ENCODE assay signal across 8 mouse cellular contexts in genomic region chr3:89430171-89431159, GRCm38 (mm10). TPM values are rescaled to one million over a fixed set of nuclear protein-coding genes. Genes with fewer than 3 reads are reported as not detected.
A peak's percentile ranks its signal among the peaks of the same experiment; 100 is the strongest.
DNase-seq lines count a peak whose midpoint lies in the region; ATAC-seq lines count a peak whose summit lies in the region.

Gene Pygo2, plus strand, starts transcription at chr3:89430214.

- peak within 1 kb of the TSS; percentile 90 for H3K4me3 ChIP-seq in hindbrain, embryonic 11.5 days (ENCODE audit: low read depth, low read length)

- peak; percentile 96 for DNase-seq in MN1 (ENCODE audit: low spot score)
- peak; percentile 91 for DNase-seq in cerebellum, adult 9-10 months
- DNase-seq in frontal cortex, adult 2 months (ENCODE audit: extremely low spot score in 1 of 2, low spot score in 1 of 2): peak; percentile 93 to 95
- peak; percentile 93 for DNase-seq in hindbrain, embryonic 11.5 days (ENCODE audit: low spot score)
- peak; percentile 93 to 97 for DNase-seq in layer of hippocampus, postnatal 14 days (ENCODE audit: low spot score in 2 of 2)
- DNase-seq in lung, postnatal 14 days: peak; percentile 95
- peak; percentile 80 for DNase-seq in retina, adult 2 months (ENCODE audit: low read depth, low spot score)
- peak; percentile 89 to 94 for DNase-seq in thymus, postnatal 36 days

- H3K27me3 ChIP-seq in hindbrain, embryonic 11.5 days (ENCODE audit: control insufficient read depth, insufficient read depth, low read length): no peaks in the 10 kb centered on the region

- peak within 1 kb of the TSS; percentile 83 for H3K9ac ChIP-seq in hindbrain, embryonic 11.5 days (ENCODE audit: low read depth, low read length)

- H3K36me3 ChIP-seq in hindbrain, embryonic 11.5 days (ENCODE audit: control insufficient read depth, insufficient read depth, low read length): peaks cover 10% of the 10 kb centered on the region; the same call in 1 of the 2 replicates

- H3K4me2 ChIP-seq in hindbrain, embryonic 11.5 days (replicated peaks; ENCODE audit: low read depth, low read length): peak within 1 kb of the TSS; percentile 63

- ATAC-seq in hindbrain, embryonic 11.5 days (ENCODE audit: low FRiP score): peak; percentile 98

- H3K4me1 ChIP-seq in hindbrain, embryonic 11.5 days (replicated peaks; ENCODE audit: control insufficient read depth, insufficient read depth, low read length): peaks cover 3% of the 10 kb centered on the region

- peak within 1 kb of the TSS; percentile 89 for H3K27ac ChIP-seq in hindbrain, embryonic 11.5 days (ENCODE audit: low read depth, low read length)

- 2% methylated on average over 68 of the region's 68 CpGs for WGBS in hindbrain, embryonic 11.5 days

- H3K9me3 ChIP-seq in hindbrain, embryonic 11.5 days (ENCODE audit: control insufficient read depth, low read length): no peaks in the 10 kb centered on the region

RNA-seq across cellular contexts. Expression of gene Pygo2, which starts in this region (rescaled TPM):
- 42.5 and 51.0 TPM in 2 replicates for polyA plus RNA-seq in frontal cortex, adult 2 months (2012; rRNA removed)
- 45.0 and 54.5 TPM in 2 replicates for polyA plus RNA-seq in hindbrain, embryonic 11.5 days (2014; fragmentation: Nextera tagmentation; extraction: Ambion mirVana)
- total RNA-seq in layer of hippocampus, postnatal 14 days (2021): 10 to 100 TPM; 49.5 to 57.6 TPM

Comparison
In these comparisons a context has a peak if more than half of its experiments do, and no peak if none do; other contexts are left out.
1. Peak in every context shown above with its lines: DNase-seq, ATAC-seq, H3K4me3 ChIP-seq and H3K27ac ChIP-seq.